Mouse (Mus musculus) midbrain, embryonic 11.5 days (tissue): ENCODE measurements around the gene Zfp341. TPM values are rescaled to one million over a fixed set of nuclear protein-coding genes. Genes with fewer than 3 reads are reported as not detected.

Experiments
- ATAC-seq: fragments of 200-750 bp; cut with Nextera tagmentation; 2 replicates; pipeline ENCODE4 v1.8.0; 2017; ENCODE audit warnings: moderate TSS enrichment, moderate library complexity; ENCODE audit not compliant: low FRiP score
- DNase-seq: peaks from one replicate; pipeline ENCODE4 v3.0.0; 2015; ENCODE audit warnings: low spot score; ENCODE audit errors: missing footprints
- H3K27ac ChIP-seq: fragments of 300-500 bp; sonication (generic); 2 replicates; pipeline ENCODE4 v1.5.1; 2014; ENCODE audit warnings: low read depth, low read length
- H3K27me3 ChIP-seq: fragments of 300-500 bp; sonication (generic); 2 replicates; pipeline ENCODE4 v1.6.1; 2014; ENCODE audit warnings: mild to moderate bottlenecking, low read length, moderate library complexity, mixed read lengths; ENCODE audit not compliant: control insufficient read depth, insufficient read depth
- H3K36me3 ChIP-seq: fragments of 300-500 bp; sonication (generic); 2 replicates; pipeline ENCODE4 v1.6.1; 2014; ENCODE audit warnings: mild to moderate bottlenecking, low read length, moderate library complexity, mixed read lengths; ENCODE audit not compliant: control insufficient read depth, insufficient read depth
- H3K4me1 ChIP-seq: fragments of 300-500 bp; sonication (generic); 2 replicates; pipeline ENCODE4 v1.6.1; 2014; ENCODE audit warnings: low read length; ENCODE audit not compliant: control insufficient read depth, insufficient read depth
- H3K4me2 ChIP-seq: fragments of 300-500 bp; sonication (generic); 2 replicates; pipeline ENCODE4 v1.6.1; 2014; ENCODE audit warnings: mild to moderate bottlenecking, moderate library complexity
- H3K4me3 ChIP-seq: fragments of 300-500 bp; sonication (generic); 2 replicates; pipeline ENCODE4 v1.5.1; 2014; ENCODE audit warnings: low read depth, low read length
- H3K9ac ChIP-seq: fragments of 300-500 bp; sonication (generic); 2 replicates; pipeline ENCODE4 v1.6.1; 2014; ENCODE audit warnings: low read length
- H3K9me3 ChIP-seq: fragments of 300-500 bp; sonication (generic); 2 replicates; pipeline ENCODE4 v1.6.1; 2016; ENCODE audit warnings: low read length; ENCODE audit not compliant: control insufficient read depth
- WGBS: fragments of 180-500 bp; shearing (Covaris S2); extraction: QIAGEN DNeasy Blood & Tissue Kit; methylation state at CpG from one replicate; pipeline ENCODE4 v1.1.7; 2014; 5-methylcytosine and 5-hydroxymethylcytosine counted together
- polyA plus RNA-seq: library from polyadenylated mRNA; unstranded; fragments of >200 nt; fragmentation: Nextera tagmentation; extraction: Ambion mirVana; gene quantifications from 2 replicates; pipeline ENCODE4 v1.2.1, GENCODE M21; 2014

Zfp341 gene
- polyA plus RNA-seq, 1 experiment from 2014 or later = 1.2 TPM

DNA sequence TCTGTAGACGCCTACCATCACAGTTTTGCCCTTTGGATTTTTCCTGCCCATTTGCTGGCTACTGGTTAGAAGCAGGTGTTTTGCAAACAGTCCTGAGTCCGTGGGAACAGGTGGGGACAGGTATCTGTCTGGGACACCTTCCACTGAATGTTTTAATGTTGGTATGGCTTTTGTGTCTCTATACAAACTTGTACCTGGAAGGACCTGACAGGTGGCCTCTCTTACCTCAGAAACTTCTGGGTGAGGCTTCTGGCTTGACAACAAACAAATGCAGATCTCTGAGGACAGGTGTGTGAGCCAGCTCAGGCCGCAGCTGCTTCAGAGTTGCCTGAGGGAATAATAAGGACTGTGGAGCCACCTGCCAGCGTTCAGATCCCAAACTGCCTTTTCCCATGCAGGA is 26.0 kb downstream of the Zfp341 start:
- DNase-seq = no peak
- H3K4me3 ChIP-seq = no peak overlapping the region
- WGBS = 89% methylated on average over 4 of the region's 4 CpGs
- peaks cover 7% of the 10 kb centered on the region; the same call in 1 of the 2 replicates for H3K9me3 ChIP-seq
- H3K27ac ChIP-seq = no peak overlapping the region
- peaks cover 12% of the 10 kb centered on the region for H3K36me3 ChIP-seq
- no peaks in the 10 kb centered on the region for H3K27me3 ChIP-seq
- ATAC-seq = no peak
- no peak overlapping the region for H3K9ac ChIP-seq
- no peaks in the 10 kb centered on the region for H3K4me1 ChIP-seq
- no peak overlapping the region for H3K4me2 ChIP-seq

- peaks cover 12% of the 10 kb centered on the region for H3K36me3 ChIP-seq
- no peak overlapping the region for H3K4me3 ChIP-seq
- H3K4me1 ChIP-seq = no peaks in the 10 kb centered on the region
- no peak overlapping the region for H3K9ac ChIP-seq
- 87% methylated on average over 8 of the region's 8 CpGs for WGBS
- no peak for DNase-seq
- H3K27ac ChIP-seq = no peak overlapping the region
- no peaks in the 10 kb centered on the region for H3K27me3 ChIP-seq
- peaks cover 7% of the 10 kb centered on the region; the same call in 1 of the 2 replicates for H3K9me3 ChIP-seq
- H3K4me2 ChIP-seq = no peak overlapping the region
- no peak for ATAC-seq
Measured at GRCm38 (mm10) chr2:154641176-154641575, 28.1 kb downstream of the Zfp341 start.

DNA sequence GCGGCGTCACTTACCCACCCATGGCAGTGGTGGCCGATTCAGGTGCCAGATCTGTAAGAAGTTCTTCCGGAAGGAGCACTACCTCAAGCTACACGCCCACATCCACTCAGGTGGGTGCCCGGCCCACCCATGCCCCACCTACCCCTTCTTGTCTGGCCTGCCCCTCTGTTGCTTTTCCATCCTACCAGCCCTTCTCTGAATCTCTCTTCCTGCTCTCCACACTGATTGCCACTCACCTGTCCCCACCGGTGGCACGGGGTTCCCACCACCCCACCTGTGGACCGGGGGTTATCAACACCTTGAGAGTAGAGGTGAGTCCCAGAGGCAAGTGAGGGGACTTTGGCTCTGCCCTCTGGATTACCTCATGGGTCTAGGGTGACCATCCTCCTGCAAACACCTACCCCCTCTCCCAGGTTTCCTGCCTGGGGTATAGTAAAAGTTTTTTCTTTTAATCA is 28.9 kb downstream of the Zfp341 start:
- ATAC-seq (no peak), DNase-seq (no peak)
- Histone ChIP-seq H3K4me3 (no peak overlapping the region), H3K4me1 (no peaks in the 10 kb centered on the region), H3K9ac (no peak overlapping the region), H3K27me3 (no peaks in the 10 kb centered on the region), H3K9me3 (peaks cover 7% of the 10 kb centered on the region; the same call in 1 of the 2 replicates), H3K36me3 (peaks cover 12% of the 10 kb centered on the region), H3K27ac (no peak overlapping the region), H3K4me2 (no peak overlapping the region)
- WGBS = 98% methylated on average over 9 of the region's 9 CpGs

GRCm38 (mm10) chr2:154642712-154643385 is 29.8 kb downstream of the Zfp341 start:
- Histone ChIP-seq H3K4me1 (no peaks in the 10 kb centered on the region), H3K9me3 (peaks cover 7% of the 10 kb centered on the region; the same call in 1 of the 2 replicates), H3K27me3 (no peaks in the 10 kb centered on the region), H3K36me3 (peaks cover 7% of the 10 kb centered on the region), H3K4me2 (no peak overlapping the region), H3K9ac (no peak overlapping the region), H3K4me3 (no peak overlapping the region), H3K27ac (no peak overlapping the region)
- 89% methylated on average over 6 of the region's 6 CpGs for WGBS
- DNase-seq = no peak
- no peak for ATAC-seq

- Histone ChIP-seq H3K9me3 (no peaks in the 10 kb centered on the region), H3K27ac (no peak overlapping the region), H3K4me2 (no peak overlapping the region), H3K4me1 (peaks cover 5% of the 10 kb centered on the region; the same call in 1 of the 2 replicates), H3K36me3 (no peaks in the 10 kb centered on the region; the same call in 1 of the 2 replicates), H3K9ac (no peak overlapping the region), H3K4me3 (no peak overlapping the region), H3K27me3 (no peaks in the 10 kb centered on the region)
- 80% methylated on average over 5 of the region's 5 CpGs for WGBS
- DNase-seq (no peak), ATAC-seq (no peak; the same call in 1 of the 2 replicates)
Measured at GRCm38 (mm10) chr2:154646634-154647033, 33.5 kb downstream of the Zfp341 start.

DNA sequence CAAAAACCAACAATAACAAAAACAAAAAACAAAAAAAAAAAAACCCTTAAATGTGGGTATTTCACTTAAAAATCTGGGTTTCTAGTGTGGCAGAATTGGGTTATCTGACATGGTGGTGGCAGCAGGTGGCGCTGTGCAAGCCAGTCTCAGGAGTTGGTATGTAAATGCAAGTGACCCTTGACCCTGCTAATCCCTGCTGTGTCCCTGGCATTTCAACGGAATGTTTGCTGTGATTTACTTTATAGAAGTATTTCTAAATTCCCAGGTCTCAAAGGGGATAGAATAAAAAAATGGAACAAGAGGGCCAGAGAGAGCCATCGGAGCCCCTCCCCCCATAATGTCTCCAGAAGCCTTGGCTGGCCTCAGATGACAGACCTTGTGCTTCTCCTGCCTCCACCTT is 35.0 kb downstream of the Zfp341 start:
- peak; percentile 27; the same call in 1 of the 2 replicates for ATAC-seq
- Histone ChIP-seq H3K9me3 (no peaks in the 10 kb centered on the region), H3K36me3 (no peaks in the 10 kb centered on the region; the same call in 1 of the 2 replicates), H3K4me1 (peaks cover 5% of the 10 kb centered on the region; the same call in 1 of the 2 replicates), H3K27ac (no peak overlapping the region), H3K4me3 (no peak overlapping the region), H3K9ac (no peak overlapping the region), H3K27me3 (no peaks in the 10 kb centered on the region), H3K4me2 (0 out of 2 replicates have a peak overlapping the region, but pooled peaks have one; percentile 11)
- WGBS = 12% methylated on average over 3 of the region's 3 CpGs
- peak; percentile 95 for DNase-seq

DNA sequence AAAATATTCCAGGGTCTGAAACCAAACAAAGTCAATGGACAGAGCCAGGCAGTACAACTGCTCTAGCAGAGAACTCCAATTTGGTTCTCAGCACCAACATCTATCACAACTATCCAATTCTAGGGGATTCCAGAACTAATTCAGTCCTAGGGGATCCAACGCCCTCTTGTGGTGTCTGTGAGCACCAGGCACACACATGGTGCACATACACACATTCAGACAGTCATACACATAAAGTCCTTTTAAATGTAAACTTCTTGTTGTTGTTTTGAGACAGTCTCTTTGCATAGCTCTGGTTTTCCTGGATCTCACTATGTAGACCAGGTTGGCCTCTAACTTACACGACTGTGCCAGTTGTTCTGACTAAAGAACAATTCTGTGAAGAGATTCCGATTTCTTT is 37.3 kb downstream of the Zfp341 start:
- H3K4me3 ChIP-seq = no peak overlapping the region
- H3K9ac ChIP-seq = no peak overlapping the region
- no peaks in the 10 kb centered on the region for H3K27me3 ChIP-seq
- H3K4me2 ChIP-seq = no peak overlapping the region
- H3K36me3 ChIP-seq = no peaks in the 10 kb centered on the region; the same call in 1 of the 2 replicates
- DNase-seq (no peak), ATAC-seq (no peak)
- H3K27ac ChIP-seq = no peak overlapping the region
- WGBS = 75% methylated on average over 3 of the region's 3 CpGs
- no peaks in the 10 kb centered on the region for H3K9me3 ChIP-seq
- peaks cover 5% of the 10 kb centered on the region; the same call in 1 of the 2 replicates for H3K4me1 ChIP-seq

- H3K4me1 ChIP-seq = peaks cover 5% of the 10 kb centered on the region; the same call in 1 of the 2 replicates
- DNase-seq = no peak
- no peaks in the 10 kb centered on the region; the same call in 1 of the 2 replicates for H3K36me3 ChIP-seq
- no peak within 1 kb of the TSS for H3K4me2 ChIP-seq
- no peak within 1 kb of the TSS for H3K27ac ChIP-seq
- H3K4me3 ChIP-seq = no peak within 1 kb of the TSS
- no peak for ATAC-seq
- no peaks in the 10 kb centered on the region for H3K9me3 ChIP-seq
- H3K9ac ChIP-seq = no peak within 1 kb of the TSS
- 67% methylated on average over 8 of the region's 8 CpGs for WGBS
- H3K27me3 ChIP-seq = no peaks in the 10 kb centered on the region
Measured at GRCm38 (mm10) chr2:154651363-154651762, 38.3 kb downstream of the Zfp341 start, which contains the start of gene Chmp4b. Gene Chmp4b, plus strand, starts transcription at chr2:154651705.

DNA sequence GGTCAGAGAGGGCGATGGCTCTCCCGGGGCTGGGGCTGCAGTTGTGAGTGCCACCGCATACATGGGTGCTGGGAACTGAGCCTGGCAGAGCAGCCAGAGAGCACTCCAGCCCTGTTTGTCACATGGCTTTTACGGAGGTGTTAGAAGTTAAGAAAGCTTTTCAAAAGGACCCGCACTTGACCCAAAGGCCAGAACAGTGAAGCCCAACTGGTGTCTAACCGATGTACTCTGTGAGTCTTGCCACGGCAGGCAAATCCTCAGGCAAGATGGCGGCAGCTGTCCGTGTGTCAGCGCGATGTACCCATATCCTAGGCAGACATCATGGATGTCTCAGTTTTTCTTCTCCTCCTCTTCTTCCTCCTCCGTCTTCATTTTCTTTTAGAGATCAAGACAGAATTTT is 41.9 kb downstream of the Zfp341 start:
- Histone ChIP-seq H3K27ac (no peak overlapping the region), H3K36me3 (no peaks in the 10 kb centered on the region), H3K9me3 (no peaks in the 10 kb centered on the region), H3K27me3 (no peaks in the 10 kb centered on the region), H3K4me2 (no peak overlapping the region), H3K9ac (no peak overlapping the region), H3K4me3 (no peak overlapping the region), H3K4me1 (peaks cover 10% of the 10 kb centered on the region)
- no peak for DNase-seq
- WGBS = 95% methylated on average over 12 of the region's 12 CpGs
- no peak for ATAC-seq
